Mouse (Mus musculus) heart, adult 2 months (tissue): ENCODE measurements around the gene Ntn1. TPM values are rescaled to one million over a fixed set of nuclear protein-coding genes. Genes with fewer than 3 reads are reported as not detected.

ENCODE experiments used
- DNase-seq, 2 experiments: peaks; one replicate each; pipeline ENCODE4 v3.0.0; 2021
- H3K27ac ChIP-seq: fragments of 200-600 bp; 2 replicates; pipeline ENCODE4 v1.8.1; 2022
- H3K27me3 ChIP-seq: fragments of 200-500 bp; 2 replicates; pipeline ENCODE4 v1.6.1; 2012; ENCODE audit warnings: mild to moderate bottlenecking, low read length, inconsistent platforms, mixed read lengths; ENCODE audit not compliant: control insufficient read depth, insufficient read depth
- H3K36me3 ChIP-seq: fragments of 200-500 bp; 2 replicates; pipeline ENCODE4 v1.6.1; 2012; ENCODE audit warnings: low read length, inconsistent platforms; ENCODE audit not compliant: control insufficient read depth, insufficient read depth
- H3K4me1 ChIP-seq: fragments of 200-500 bp; 2 replicates; pipeline ENCODE4 v1.6.1; 2011; ENCODE audit warnings: low read length; ENCODE audit not compliant: control insufficient read depth, insufficient read depth
- H3K4me3 ChIP-seq: fragments of 200-600 bp; 2 replicates; pipeline ENCODE4 v1.8.1; 2022
- H3K79me2 ChIP-seq: fragments of 200-500 bp; replicated peaks from 2 replicates; pipeline ENCODE4 v1.6.1; 2012; ENCODE audit warnings: mild to moderate bottlenecking, inconsistent platforms, low read length, moderate library complexity, mixed read lengths; ENCODE audit not compliant: control insufficient read depth, insufficient read depth
- H3K9ac ChIP-seq: fragments of 200-500 bp; 2 replicates; pipeline ENCODE4 v1.6.1; 2012; ENCODE audit warnings: low read depth, mild to moderate bottlenecking, control low read depth, inconsistent platforms, low read length, mixed read lengths
- CTCF ChIP-seq: fragments of 200-600 bp; IDR thresholded peaks from 2 replicates; pipeline ENCODE4 v1.8.1; 2022; ENCODE audit warnings: antibody characterized with exemption, mild to moderate bottlenecking, moderate library complexity
- EP300 ChIP-seq: fragments of 200-500 bp; IDR thresholded peaks from 2 replicates; pipeline ENCODE4 v1.6.1; 2011; ENCODE audit warnings: low read depth, low read length, control low read depth; ENCODE audit not compliant: insufficient read depth
- POLR2A ChIP-seq: fragments of 200-500 bp; IDR thresholded peaks from 2 replicates; pipeline ENCODE4 v1.6.1; 2011; ENCODE audit warnings: mild to moderate bottlenecking, low read depth, low read length, control low read depth; ENCODE audit not compliant: insufficient read depth
- WGBS: fragments of 180-500 bp; shearing (Covaris S2); methylation state at CpG from one replicate; pipeline ENCODE4 v1.1.7; 2018; 5-methylcytosine and 5-hydroxymethylcytosine counted together
- intact Hi-C: fragments of 180-260 bp; cut with DNase I; formaldehyde crosslinking; loops from one replicate; pipeline ENCODE4 v1.15.1; 2025
- polyA plus RNA-seq: library from polyadenylated mRNA; depleted of rRNA; stranded (reverse); fragments of >200 nt; gene quantifications from 2 replicates; pipeline ENCODE4 v1.2.3, GENCODE M21; 2012
- total RNA-seq, 2 experiments: library from RNA; stranded (reverse); gene quantifications; 2 replicates each; pipeline ENCODE4 v1.2.3; 2021

Ntn1 gene
- total and polyA plus RNA-seq, 3 experiments: 32.4 to 70.5 (median 55.1) TPM

GRCm38 (mm10) chr11:68425492-68426315, 25.1 kb upstream of the Ntn1 start:
- 67% methylated on average over 8 of the region's 8 CpGs for WGBS
- H3K27me3 ChIP-seq: no peaks in the 10 kb centered on the region; the same call in 1 of the 2 replicates
- H3K36me3 ChIP-seq: no peaks in the 10 kb centered on the region

GRCm38 (mm10) chr11:68417831-68418230, 17.2 kb upstream of the Ntn1 start:
- H3K36me3 ChIP-seq: no peaks in the 10 kb centered on the region
- no peak overlapping the region for H3K4me3 ChIP-seq
- H3K9ac ChIP-seq: no peak overlapping the region
- TF ChIP-seq CTCF (peak; percentile 93), EP300 (no peak)
- no peak overlapping the region for H3K27ac ChIP-seq
- no peaks in the 10 kb centered on the region for H3K27me3 ChIP-seq
- intact Hi-C loops: no loop called here
- H3K4me1 ChIP-seq: no peaks in the 10 kb centered on the region
- WGBS: 37% methylated on average over 9 of the region's 9 CpGs
- no peaks in the 10 kb centered on the region for H3K79me2 ChIP-seq
- peak; percentile 50 to 53 for DNase-seq

More at GRCm38 (mm10) chr11:68425492-68426315, 25.1 kb upstream of the Ntn1 start:
- no peaks in the 10 kb centered on the region for H3K4me1 ChIP-seq
- no peaks in the 10 kb centered on the region for H3K79me2 ChIP-seq
- intact Hi-C loops: no loop called here
- no peak overlapping the region for H3K4me3 ChIP-seq
- no peak overlapping the region for H3K27ac ChIP-seq
- no peak for DNase-seq
- TF ChIP-seq CTCF: no peak
- TF ChIP-seq EP300: no peak
- no peak for TF ChIP-seq POLR2A
- no peak overlapping the region for H3K9ac ChIP-seq

DNA sequence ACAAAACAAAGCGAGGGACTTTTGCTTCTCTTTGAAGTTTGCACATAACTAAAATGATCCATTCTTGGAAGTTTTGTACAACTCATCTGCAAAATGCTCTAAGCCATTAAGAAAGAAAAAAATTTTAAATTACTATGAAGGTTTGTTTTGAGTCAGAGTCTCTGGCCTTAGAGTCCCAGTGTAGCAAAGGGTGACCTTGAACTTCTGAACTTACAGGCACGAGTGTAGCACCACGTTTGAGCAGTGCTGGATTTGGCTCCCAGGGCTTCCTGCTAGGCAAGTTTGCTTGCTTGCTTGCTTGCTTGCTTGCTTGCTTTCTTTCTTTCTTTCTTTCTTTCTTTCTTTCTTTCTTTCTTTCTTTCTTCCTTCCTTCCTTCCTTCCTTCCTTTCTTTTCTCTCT, 16.4 kb upstream of the Ntn1 start:
- WGBS: 57% methylated on average over 3 of the region's 3 CpGs
- Histone ChIP-seq H3K4me3 (no peak overlapping the region), H3K4me1 (no peaks in the 10 kb centered on the region), H3K79me2 (no peaks in the 10 kb centered on the region), H3K9ac (no peak overlapping the region), H3K36me3 (no peaks in the 10 kb centered on the region), H3K27me3 (no peaks in the 10 kb centered on the region), H3K27ac (no peak overlapping the region)
- no peak for DNase-seq
- intact Hi-C loops: no loop called here
- TF ChIP-seq CTCF: no peak
- TF ChIP-seq POLR2A: no peak
- no peak for TF ChIP-seq EP300

GRCm38 (mm10) chr11:68408127-68408526, 7.5 kb upstream of the Ntn1 start:
- Histone ChIP-seq H3K9ac (no peak overlapping the region), H3K4me1 (no peaks in the 10 kb centered on the region), H3K27me3 (no peaks in the 10 kb centered on the region), H3K36me3 (no peaks in the 10 kb centered on the region), H3K4me3 (no peak overlapping the region), H3K27ac (no peak overlapping the region), H3K79me2 (no peaks in the 10 kb centered on the region)
- 51% methylated on average over 2 of the region's 2 CpGs for WGBS
- intact Hi-C loops: loop anchor here (1.0 to 5.0 kb wide), 5 partner anchors 146 to 511 kb away; no protein-coding TSS in a partner anchor
- DNase-seq: peak; percentile 63
- TF ChIP-seq POLR2A (no peak), EP300 (peak; percentile 73; the same call in 1 of the 2 replicates), CTCF (peak; percentile 96)

DNA sequence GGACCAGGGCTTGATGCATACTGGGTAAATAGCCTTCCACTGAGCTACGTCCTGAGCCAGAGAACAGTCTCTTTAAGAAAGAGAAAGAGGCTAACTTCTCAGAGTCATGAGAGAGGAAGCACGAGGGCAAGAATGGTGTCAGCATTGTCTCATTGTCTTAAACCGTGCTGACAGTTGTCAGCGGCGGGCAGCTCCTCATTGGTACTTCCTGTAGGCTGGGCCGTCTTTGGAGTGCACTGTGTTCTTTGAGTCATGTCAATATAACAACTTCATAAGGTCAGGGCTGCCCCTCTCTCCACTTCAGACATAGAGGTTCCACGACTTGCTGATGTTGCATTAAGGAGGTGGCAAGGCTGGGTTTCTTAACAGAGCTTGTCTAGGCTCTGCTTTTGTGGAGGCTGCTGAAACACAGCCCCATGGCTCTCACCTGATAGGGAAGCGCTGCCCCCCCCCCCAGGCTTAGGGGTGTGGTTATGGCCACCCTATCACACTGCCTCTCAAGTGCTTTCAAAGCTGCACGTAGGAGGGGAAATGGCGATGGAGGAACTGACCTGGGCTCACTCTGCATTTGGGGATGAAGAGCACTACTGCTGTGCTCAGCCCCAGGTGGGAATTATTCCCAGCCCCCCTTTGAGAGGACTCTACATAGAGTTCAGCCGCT, 6.8 kb upstream of the Ntn1 start:
- no peak for TF ChIP-seq CTCF
- no peak for TF ChIP-seq EP300
- no peak for TF ChIP-seq POLR2A
- WGBS: 60% methylated on average over 11 of the region's 11 CpGs
- no peaks in the 10 kb centered on the region for H3K79me2 ChIP-seq
- no peaks in the 10 kb centered on the region for H3K36me3 ChIP-seq
- intact Hi-C loops: loop anchor here (5.0 kb wide), 2 partner anchors 145 to 510 kb away; no protein-coding TSS in a partner anchor
- H3K4me3 ChIP-seq: no peak overlapping the region
- H3K4me1 ChIP-seq: no peaks in the 10 kb centered on the region
- H3K9ac ChIP-seq: no peak overlapping the region
- no peak overlapping the region for H3K27ac ChIP-seq
- no peaks in the 10 kb centered on the region for H3K27me3 ChIP-seq
- DNase-seq: no peak

DNA sequence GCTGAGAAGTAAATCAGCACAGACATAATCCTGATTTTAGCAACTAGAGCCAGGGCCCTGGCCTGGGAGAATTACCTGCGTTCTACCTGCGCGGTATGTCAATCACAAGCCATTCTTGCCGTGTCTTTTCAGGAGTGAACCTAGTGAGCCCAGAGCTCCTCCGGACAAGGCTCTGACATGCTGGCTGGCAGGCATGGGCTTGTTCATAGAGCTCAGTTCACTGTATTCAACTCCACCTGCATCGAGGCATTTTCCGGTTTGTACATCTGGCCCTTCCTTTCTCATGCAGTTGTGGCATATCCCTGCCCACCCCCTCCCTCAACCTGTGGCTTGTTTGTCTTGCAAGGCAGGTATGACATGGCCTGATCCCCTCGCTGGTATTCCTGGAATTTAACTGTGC, 5.0 kb upstream of the Ntn1 start:
- intact Hi-C loops: loop anchor here (5.0 kb wide), 2 partner anchors 143 to 508 kb away; no protein-coding TSS in a partner anchor
- TF ChIP-seq EP300 (no peak), CTCF (no peak), POLR2A (no peak)
- WGBS: 85% methylated on average over 8 of the region's 8 CpGs
- H3K79me2 ChIP-seq: no peaks in the 10 kb centered on the region
- no peak for DNase-seq
- H3K27ac ChIP-seq: no peak overlapping the region
- no peaks in the 10 kb centered on the region for H3K4me1 ChIP-seq
- no peak overlapping the region for H3K4me3 ChIP-seq
- no peak overlapping the region for H3K9ac ChIP-seq
- no peaks in the 10 kb centered on the region for H3K27me3 ChIP-seq
- H3K36me3 ChIP-seq: no peaks in the 10 kb centered on the region
